Mouse (Mus musculus): ENCODE data around the gene Iqck.

Iqck gene

DNA sequence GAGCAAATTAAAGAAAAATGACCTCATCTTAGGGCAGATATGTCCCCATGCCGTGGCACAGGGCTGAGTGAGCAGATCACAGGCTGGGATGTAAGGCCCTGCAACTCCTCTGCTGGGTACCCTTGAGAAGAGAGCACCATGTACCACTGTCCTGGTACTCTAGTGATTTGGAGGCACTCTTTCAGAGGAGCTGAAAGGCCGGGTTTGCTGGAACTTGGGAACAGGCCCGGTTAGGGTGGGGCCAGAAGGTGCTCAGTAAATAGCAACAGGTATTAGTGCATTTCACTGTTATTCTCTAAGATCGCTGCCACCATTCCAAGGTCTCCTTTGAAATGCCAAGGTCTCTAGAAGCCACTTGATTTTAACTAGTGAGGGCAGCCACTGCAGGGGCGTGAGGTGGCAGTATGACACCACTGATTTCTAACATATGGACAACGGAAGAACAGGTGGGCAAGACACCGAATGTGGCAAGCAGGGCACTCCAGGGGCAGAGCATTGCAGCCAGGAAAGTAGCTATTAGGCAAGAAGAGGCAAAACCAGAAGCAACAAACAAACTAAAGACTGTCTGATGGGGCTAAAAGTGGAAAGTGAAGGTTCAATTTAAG is 59.1 kb downstream of the Iqck start:
- DNase-seq (ENCODE audit: low spot score) = no peak

DNA sequence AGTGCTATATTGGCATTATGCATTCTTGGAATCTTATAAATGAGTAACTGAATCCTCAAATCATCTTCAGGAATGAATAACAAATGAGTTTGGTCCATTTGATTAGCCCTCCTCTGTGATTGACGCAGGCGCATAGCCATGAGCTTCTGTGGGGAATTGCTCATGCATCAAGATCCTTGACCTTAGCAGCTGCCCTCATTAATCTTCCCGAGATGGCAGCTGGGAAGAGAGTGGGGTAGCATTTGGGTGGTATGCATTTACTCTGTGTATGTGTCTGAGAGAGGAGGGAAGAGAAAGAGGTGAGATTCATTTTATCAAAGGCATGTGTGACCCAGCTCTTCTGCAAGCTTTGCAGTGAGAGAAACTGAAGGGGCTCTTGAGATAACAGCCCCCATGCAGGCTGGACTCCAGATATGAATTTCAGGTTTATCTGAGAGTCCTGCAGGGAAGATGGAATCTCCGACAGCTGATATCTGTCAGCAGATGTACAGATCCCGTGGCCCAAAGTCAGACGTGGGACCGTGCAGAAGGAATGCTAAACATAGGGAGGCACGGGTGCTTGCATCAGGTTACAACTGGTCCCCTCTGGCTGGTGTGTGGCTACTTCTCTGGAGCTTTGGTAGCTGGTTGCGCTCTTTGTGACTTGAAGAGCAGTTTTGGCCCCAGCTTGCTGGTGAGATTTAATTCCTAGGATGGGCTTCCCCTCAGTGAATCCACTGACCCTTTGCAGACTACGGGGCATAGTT is 63.9 kb downstream of the Iqck start:
- no peak for DNase-seq (ENCODE audit: low spot score)

DNA sequence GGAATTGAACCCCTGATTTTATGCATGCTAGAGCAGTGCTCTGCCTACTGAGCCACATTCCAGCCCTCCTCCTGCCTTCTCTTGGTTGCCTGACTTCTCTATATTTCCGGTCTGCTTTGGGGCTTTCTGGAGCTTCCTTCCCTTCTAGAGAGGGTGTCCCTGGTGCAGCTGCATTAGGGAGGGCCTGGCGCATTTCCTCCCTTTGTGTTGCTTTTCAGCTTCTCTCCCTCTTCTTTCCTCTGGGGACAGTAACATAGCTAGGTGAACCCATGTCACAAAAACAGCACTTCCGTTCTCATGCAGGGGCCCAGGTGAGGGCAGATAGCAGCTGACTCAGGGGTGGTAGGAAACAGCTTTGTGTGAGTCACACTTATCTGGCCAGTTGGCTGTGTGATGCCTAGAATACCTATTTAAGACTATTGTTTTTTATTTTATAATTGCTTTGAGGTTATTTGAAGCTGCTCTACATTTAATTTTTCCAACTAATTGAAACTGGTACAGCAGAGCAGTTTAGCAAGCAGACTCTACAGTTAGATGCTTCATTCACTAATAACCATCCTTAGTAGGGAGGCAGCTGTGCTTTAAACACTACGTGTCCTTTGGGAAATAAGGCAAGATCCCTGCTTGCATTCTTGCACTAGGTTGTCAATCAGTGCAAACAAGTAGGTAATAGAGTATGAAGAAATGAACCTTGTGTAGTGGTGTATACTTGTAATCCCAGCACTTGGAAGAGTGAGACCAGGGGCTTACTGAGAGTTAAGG is 67.1 kb downstream of the Iqck start:
- DNase-seq (ENCODE audit: low spot score) = no peak

DNA sequence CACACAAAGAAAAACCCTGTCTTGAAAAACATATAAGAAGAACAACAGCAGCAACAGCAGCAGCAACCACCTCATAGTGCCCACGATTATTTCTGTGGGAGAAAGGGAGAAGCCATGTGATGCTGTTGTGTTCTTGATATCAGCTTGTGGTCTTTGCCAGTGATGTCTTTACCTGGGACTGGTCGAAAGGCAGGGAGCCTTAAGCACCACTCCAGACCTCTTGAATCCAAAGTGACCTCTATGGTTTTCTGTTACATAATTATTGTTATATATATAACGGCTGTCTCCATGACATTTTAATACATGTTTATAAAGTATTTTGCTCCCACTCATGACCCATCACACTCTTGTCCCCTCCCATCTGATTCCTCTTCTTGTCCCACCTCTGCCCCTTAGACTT is 70.0 kb downstream of the Iqck start:
- no peak for DNase-seq (ENCODE audit: low spot score)

DNA sequence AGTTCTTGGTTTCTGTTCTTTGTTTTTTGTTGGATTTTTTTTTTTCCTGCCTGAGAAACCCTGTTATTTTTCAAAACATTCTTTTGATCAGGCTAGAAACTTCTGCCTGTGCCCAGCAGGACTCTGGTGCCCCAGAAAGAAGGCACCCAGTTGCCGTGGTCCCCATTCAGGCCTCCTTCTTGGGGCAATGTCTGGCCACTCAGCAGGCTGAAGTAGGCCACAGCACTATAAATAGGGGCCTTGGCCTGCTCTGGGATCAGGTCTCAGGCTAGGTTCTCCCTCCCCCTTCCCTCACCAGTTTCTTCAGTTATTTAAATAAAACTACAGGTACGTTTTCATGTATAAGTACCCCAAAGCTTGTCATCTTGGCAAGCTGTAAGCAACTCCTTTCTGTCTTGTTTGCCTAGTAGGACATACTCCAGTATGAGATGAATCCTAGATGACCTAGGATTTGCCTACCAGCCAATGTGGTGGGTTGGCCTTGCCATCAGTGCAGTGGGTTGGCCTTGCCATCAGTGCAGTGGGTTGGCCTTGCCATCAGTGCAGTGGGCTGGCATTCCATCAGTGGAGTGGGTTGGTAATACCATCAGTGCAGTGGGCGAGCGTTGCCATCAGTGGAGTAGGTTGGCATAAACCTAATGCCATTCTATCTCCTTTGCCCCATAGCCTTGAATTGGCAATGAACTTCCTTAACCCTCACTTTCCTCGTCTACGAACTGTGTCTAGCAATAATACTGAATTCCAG is 71.1 kb downstream of the Iqck start:
- no peak for DNase-seq (ENCODE audit: low spot score)

DNA sequence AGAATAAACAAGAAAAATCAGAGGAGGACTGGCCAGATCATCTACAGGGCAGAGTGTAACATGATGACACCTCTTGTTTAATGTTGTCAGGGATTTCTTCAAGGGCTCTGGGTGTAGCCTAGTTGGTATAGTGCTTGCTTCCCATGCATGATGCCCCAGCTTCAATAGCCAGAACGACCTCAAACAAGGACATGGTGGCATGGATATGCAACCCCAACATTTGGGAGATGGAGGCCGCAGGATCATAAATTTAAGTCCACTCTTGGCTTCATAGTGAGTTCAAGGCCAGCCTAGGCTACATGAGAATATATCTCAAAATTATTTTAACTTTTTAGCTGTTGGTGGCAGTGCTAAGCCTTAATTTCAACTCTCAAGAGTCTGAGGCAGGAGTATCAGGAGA is 71.7 kb downstream of the Iqck start:
- no peak for DNase-seq (ENCODE audit: low spot score)

DNA sequence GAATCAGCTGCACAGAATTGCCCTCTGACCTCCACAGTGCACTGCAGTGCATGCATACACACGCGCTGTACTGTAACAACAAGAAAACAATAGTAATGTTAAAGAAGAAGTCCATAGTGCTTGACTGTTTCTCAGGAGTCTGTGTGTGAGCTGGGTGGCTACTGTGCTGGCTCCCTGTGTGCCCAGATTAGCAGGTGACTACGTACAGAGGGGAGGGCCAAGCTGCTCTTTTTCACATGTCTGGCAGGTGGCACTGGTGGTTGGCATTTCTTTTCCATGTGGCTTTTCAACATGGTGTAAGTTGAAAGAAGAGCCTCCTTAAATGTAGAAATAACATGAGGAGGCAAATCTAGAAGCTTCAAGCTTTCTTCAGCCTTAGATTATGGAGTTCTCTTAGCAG is 72.8 kb downstream of the Iqck start:
- no peak for DNase-seq (ENCODE audit: low spot score)

DNA sequence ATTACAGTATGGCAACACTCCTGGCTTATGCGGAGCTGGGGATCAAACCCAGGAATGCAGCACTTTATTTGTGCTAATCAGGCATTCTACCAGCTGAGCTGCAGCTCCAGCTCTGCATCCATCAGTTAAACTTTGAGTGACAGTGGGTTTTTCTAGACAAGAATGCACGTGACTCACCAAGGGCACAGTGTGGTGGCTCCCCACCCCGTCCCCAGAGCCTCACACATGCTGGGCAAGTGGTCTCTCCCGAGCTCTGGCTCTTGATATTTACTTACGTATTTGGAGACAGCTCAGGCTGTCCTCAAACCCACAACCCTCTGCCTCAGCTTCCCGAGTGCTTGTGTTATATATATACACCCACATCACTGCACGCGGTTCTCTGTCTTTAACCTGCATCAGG is 73.4 kb downstream of the Iqck start:
- DNase-seq (ENCODE audit: low spot score) = no peak

DNA sequence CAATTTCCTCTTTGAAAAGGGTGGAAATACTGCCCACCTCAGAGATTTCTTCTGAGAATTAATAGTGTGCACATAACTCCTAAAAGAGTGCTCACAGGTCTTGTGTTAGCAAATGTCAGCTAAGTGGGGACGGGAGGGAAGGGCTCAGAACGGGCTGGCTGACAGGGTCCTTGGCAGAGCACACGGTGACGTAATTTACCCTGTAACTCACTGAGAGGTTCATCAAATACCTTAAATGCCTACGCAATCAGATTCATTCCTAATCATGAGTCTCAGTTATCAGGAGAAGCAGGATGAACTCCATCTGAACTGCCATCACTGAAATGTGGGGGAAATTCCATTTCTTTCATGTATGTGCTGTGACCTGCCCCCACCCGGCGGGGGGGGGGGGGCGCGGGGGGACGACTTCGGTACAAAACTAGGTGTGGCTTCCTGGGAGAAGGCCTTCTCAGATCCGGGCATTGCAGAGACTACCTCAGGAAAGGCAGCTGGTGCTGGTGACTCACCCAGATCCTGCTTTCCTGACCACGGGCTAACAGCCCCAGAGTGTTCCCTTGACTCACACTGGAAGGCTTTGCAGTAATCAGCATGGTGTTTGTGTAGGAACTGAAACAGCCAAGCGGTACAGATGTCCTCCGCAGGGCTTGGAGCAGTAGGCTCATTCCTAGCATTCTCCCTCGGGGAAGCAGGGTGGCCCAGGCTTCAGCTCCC is 74.2 kb downstream of the Iqck start:
- no peak for DNase-seq (ENCODE audit: low spot score)

DNA sequence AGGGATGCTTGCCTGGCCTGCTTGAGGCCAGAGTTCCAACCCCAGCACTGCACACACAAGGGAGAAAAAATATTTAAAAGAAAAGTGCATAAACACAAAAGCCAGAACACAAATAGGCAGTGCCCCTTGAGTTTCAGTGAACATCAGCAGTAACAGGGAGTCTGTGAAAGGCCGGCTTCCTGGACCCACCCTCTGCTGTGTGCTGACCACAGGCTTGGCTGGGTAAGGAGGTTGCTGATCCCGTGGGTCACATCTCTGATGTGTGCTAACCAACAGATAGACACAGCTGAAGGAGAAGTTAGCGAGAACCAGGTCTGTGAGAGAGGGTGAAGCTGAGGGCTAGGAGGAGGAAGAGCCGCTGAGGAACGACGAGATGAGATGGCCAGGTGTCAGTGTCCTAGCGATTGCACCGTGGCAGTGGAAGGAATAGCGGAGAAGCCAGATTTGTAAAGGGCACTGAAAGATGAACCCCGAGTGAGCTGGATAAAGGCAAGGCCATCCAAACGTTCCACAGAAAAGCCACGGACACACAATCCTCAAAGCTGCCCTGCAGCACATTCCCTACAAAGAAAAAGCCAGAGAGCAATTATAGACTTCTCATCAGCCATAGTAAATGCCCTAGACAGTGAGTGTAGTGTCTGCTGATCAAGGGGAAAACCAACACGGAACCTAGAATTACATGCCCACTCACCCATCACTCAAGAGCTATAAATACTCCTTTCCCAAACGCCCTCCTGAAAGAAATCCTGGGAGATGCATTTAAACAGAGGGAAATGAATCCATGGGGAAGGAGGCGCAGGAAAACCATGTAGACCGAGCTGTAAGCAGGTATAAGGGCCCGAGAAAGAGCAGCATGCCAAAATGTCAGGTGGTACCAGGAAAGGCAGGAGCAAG is 76.2 kb downstream of the Iqck start:
- DNase-seq (ENCODE audit: low spot score) = no peak

DNA sequence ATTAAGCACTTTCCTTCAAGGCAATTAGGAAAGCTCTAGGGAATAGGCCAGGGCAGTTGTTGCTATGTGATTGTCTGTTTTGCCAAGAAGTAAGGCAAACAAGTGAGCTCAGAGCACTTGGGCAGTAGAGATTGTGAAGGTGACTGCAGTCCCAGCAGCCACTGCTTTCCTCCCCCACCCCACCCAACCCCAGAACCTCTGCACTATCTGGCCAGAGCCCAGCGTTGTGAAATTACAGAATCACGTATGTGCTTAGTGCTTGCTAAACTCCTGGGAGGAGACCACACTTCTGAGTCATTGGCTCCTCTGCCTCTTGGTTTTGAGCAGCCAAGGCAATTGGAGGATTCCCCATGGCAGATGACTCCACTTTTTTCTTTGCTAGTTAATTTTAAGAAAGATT is 79.8 kb downstream of the Iqck start:
- DNase-seq (ENCODE audit: low spot score) = no peak

DNA sequence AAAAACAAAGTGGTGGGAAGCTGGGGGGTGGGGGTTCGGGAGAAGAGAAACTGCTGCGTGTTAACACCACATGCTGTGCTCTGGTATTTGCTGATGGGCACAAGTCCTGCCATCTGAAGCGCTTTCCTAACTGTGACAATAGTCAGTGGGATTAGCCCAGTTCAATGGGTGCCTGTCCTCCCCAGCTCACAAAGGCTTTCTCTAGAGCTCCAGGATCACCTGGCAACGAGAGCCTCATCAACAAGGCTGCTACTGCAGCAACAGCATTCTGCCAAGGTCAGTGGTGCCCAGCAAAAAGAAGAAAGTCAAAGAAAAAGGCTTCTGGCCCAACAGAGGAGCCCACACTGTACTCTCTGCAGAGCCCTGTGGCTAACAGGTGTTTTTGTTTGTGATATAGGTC is 81.3 kb downstream of the Iqck start:
- no peak for DNase-seq (ENCODE audit: low spot score)

DNA sequence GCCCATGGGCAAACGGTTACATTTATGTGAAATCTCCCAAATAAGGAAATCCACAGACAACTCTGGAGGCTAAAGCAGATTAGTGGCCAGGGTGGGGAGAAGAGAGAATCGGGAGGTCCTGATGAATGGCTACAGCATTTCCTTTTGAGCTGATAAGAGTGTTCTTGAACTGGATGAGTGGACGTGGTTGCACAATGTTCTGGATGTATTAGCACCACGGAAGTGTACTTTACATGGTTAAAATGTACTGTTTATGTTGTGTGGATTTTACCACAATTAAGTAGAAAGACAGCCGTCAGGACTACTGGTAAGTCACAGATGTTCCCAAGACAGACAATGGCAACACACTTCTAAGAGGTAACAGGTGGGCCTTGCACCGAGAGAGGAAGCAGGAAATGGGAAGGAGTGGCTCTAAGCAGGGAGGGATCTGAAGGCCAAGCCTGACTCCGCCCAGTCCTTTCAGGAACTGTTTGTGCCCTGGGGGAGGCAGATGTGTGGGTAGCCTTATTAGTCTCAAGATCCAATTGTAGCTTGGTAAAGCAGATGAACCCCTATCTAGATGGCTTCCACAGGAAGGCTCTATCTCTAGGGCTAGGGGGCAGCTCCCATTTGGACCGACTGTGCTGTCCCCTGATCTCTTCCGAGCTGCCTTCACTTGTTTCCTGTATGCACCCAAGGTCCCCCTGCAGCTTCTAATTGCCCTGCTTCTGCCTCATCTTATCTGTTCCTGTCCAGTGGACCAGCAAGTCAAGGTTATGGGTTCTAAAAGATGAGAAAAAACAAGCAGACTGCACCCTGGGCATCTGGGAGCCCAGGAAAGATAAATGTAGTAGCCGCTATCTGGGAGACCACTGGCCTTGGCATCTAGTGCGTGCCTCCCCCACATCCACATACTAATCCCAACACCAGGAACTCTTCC is 82.2 kb downstream of the Iqck start:
- DNase-seq (ENCODE audit: low spot score) = no peak

DNA sequence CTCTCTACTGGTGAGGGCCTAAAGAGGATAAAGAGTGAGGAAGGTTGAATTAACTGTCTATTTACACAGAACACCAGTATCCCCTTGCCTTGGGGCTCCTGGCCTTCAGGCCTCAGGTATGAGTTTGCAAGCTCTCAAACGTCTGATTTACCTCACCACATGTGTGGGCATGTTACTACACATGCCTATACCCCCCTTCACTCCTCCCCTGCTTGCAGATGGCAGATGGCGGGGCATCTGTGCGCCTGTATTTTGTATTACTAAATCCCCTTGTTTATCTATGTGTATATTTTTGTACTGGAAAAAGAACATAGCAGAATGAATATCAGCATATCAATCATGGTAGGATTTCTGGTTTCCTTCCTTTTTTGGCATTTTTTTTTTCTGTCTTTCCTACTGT is 86.7 kb downstream of the Iqck start:
- no peak for DNase-seq (ENCODE audit: low spot score)

DNA sequence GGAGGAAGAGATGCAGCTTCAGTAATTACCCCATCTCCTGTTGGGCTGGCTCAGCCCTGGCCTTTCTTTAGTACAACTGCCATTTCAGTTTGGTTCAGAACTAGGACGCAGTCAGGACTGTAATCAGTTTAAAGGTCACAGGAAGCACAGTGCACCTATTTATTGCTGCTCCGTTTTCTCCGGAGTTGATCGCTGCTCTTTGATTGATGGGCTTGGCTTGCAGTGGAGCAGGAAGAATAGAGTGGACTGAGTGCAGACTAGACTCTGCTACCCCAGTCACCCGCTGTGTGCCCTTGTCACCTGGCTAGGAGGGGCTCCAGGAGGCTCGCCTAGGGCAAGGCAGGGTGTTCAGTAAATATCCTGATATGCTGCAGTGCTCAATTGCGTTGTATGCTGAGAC is 87.6 kb downstream of the Iqck start:
- no peak for DNase-seq (ENCODE audit: low spot score)

DNA sequence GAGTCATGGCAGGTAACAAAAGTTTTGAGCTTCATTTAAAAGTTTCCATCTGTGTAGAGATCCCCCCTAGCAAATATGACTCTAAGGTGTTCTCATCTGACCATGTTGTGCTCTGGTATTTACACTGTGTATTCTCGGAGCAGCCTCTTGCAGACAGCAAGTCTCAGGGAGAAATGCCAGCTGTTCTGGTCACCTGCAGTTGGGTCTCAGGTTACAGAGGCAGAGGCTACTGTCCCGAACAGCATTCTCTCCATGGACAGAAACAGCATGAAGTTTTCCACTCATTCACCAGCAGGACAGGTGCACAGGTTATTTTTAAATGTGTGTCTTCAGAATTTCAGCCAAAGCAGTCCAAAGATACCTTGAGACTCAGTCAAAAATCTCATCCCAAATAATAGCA is 89.3 kb downstream of the Iqck start:
- no peak for DNase-seq (ENCODE audit: low spot score)

DNA sequence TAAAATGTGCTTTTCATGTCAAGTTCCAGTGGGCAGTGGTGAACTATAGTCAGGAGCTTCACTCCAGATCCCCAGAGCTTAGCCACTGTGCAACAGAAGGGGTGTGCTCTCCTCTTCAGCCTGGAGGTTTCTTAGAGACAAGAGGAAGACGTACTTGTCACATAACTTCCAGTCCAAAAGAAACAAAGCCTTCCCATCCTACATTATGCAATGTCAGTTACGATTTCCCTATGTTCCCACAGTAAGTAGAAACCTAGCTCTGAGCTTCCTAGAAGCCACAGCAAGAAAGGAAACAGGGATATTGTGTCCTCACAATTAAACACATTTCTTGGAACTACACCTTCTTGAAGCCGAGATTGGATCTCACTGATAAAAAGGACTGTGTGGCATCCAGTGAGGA is 91.7 kb downstream of the Iqck start:
- no peak for DNase-seq (ENCODE audit: low spot score)

DNA sequence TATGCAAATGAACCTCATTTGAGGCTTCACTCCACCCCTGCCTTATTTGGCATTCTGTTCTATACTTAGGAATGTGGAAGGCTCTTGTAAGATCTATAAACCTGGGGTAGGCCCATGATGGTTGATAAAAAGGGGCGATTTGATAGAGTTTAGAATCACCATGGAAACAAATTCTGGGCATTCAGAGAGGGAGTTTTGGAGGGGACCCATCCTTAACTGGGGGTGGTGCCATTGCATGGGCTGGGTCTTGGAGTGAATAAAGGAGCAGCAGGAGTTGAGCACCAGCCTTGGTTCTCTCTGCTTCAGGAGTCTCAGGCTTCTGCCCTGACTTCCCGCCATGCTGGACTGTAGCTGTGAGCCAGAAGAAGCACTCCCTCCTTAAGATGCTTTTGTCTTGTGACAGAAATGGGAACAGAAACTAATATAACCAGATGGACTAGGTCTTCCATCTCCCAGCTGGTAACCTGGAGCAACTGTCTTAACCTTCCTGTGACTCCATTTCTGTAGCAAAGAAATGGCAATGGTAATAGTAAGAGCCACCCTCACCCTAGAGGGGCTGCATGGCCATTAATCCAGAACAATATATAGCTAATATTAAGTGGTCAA is 93.2 kb downstream of the Iqck start:
- DNase-seq (ENCODE audit: low spot score) = no peak

DNA sequence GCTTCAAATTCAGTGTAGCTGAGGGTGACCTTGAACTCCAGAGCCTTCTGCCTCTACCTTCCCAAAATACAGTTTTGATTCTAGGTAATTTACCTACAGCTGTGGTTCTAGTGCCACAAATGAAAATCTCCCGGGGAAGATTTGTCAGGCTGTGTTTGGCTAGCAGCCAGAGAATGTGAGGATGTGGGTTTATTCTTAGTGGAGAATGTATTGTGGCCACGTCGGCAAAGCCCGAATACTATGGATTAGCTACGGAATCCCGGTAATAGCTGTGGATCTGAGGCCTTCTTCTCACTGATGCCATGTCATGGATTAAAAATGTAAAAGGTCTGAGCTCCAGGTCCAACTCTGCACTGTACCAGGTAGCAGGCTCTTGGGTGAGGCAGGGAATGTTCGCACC is 94.2 kb downstream of the Iqck start:
- no peak for DNase-seq (ENCODE audit: low spot score)

Measured in c-Kit-positive CD71-positive TER-119-positive erythroid progenitor cells, embryonic 14.5 days (primary cell).